Comparison of ENCODE assay signal across 17 mouse cellular contexts in genomic region chr4:26070606-26071005, GRCm38 (mm10).
"Had no signal": no experiment of that assay in that cellular context is flagged by ENCODE, and none has a peak within 500 bp of the region (broad histone marks: within the 10 kb centered on the region; RNA-seq: fewer than 3 reads in every experiment).

No protein-coding gene starts in this region.

- H3K4me2 ChIP-seq: limb, embryonic 12.5 days; liver, embryonic 13.5 days; lung, embryonic 15.5 days; midbrain, embryonic 11.5 days; midbrain, embryonic 15.5 days; neural tube, embryonic 12.5 days had no signal

- H3K36me3 ChIP-seq: limb, embryonic 12.5 days; liver, embryonic 13.5 days; lung, embryonic 15.5 days; midbrain, embryonic 15.5 days; neural tube, embryonic 12.5 days had no signal

- H3K27ac ChIP-seq: layer of hippocampus, adult 2 months; limb, embryonic 12.5 days; liver, embryonic 13.5 days; lung, embryonic 15.5 days; macrophage; midbrain, embryonic 15.5 days; neural tube, embryonic 12.5 days had no signal

- H3K9me3 ChIP-seq: limb, embryonic 12.5 days; liver, embryonic 13.5 days; lung, embryonic 15.5 days; megakaryocyte, embryonic 14.5 days; midbrain, embryonic 15.5 days; neural tube, embryonic 12.5 days had no signal

- H3K27me3 ChIP-seq: limb, embryonic 12.5 days; liver, embryonic 13.5 days; lung, embryonic 15.5 days; megakaryocyte, embryonic 14.5 days; midbrain, embryonic 15.5 days; neural tube, embryonic 12.5 days had no signal

- H3K9ac ChIP-seq: limb, embryonic 12.5 days; liver, embryonic 13.5 days; liver, postnatal 0 days; lung, embryonic 15.5 days; midbrain, embryonic 15.5 days; neural tube, embryonic 12.5 days had no signal

- ATAC-seq: intestine, postnatal 0 days; liver, postnatal 0 days; midbrain, embryonic 15.5 days had no signal

- H3K4me3 ChIP-seq: layer of hippocampus, adult 2 months; limb, embryonic 12.5 days; liver, embryonic 13.5 days; lung, embryonic 15.5 days; megakaryocyte, embryonic 14.5 days; midbrain, embryonic 15.5 days; neural tube, embryonic 12.5 days had no signal

- DNase-seq: kidney, adult 8-10 months; kidney, postnatal 25 days; liver; liver, embryonic 13.5 days; liver, postnatal 0 days; lung, postnatal 14 days; thymus, adult 2 months; thymus, postnatal 25 days had no signal

- H3K4me1 ChIP-seq: limb, embryonic 12.5 days; liver, embryonic 13.5 days; lung, embryonic 15.5 days; megakaryocyte, embryonic 14.5 days; midbrain, embryonic 15.5 days; neural tube, embryonic 12.5 days had no signal
